8 mouse cellular contexts compared by ENCODE assay signal in genomic region chr17:6781273-6781672, GRCm38 (mm10). TPM values are rescaled to one million over a fixed set of nuclear protein-coding genes. Genes with fewer than 3 reads are reported as not detected.
A peak's percentile ranks its signal among the peaks of the same experiment; 100 is the strongest.
DNase-seq lines count a peak whose midpoint lies in the region; ATAC-seq and TF ChIP-seq lines count a peak whose summit lies in the region.

No protein-coding gene starts in this region.

- H3K4me3 ChIP-seq in left cerebral cortex, adult 2 months: peak overlapping the region; percentile 67
- H3K4me3 ChIP-seq in embryonic facial prominence, embryonic 11.5 days (ENCODE audit: low read depth, low read length): peak overlapping the region; percentile 82; the same call in 1 of the 2 replicates
- peak overlapping the region; percentile 89 for H3K4me3 ChIP-seq in intestine, embryonic 14.5 days (ENCODE audit: low read depth, low read length)
- H3K4me3 ChIP-seq in neural tube, embryonic 14.5 days (ENCODE audit: low read depth, low read length): peak overlapping the region; percentile 53

- no peaks in the 10 kb centered on the region for H3K36me3 ChIP-seq in embryonic facial prominence, embryonic 11.5 days (replicated peaks; ENCODE audit: control insufficient read depth, insufficient read depth, low read depth, low read length)
- H3K36me3 ChIP-seq in intestine, embryonic 14.5 days (ENCODE audit: control insufficient read depth, insufficient read depth, low read length): no peaks in the 10 kb centered on the region
- H3K36me3 ChIP-seq in neural tube, embryonic 14.5 days (ENCODE audit: control insufficient read depth, insufficient read depth, low read length): no peaks in the 10 kb centered on the region

- no peak overlapping the region for H3K9ac ChIP-seq in embryonic facial prominence, embryonic 11.5 days (replicated peaks; ENCODE audit: low read length)
- H3K9ac ChIP-seq in intestine, embryonic 14.5 days (ENCODE audit: low read length): peak overlapping the region; percentile 87
- H3K9ac ChIP-seq in neural tube, embryonic 14.5 days (replicated peaks; ENCODE audit: low read depth, low read length): no peak overlapping the region

- H3K27me3 ChIP-seq in embryonic facial prominence, embryonic 11.5 days (ENCODE audit: control insufficient read depth, insufficient read depth, low read length): peaks cover 8% of the 10 kb centered on the region
- peaks cover 7% of the 10 kb centered on the region; the same call in 1 of the 2 replicates for H3K27me3 ChIP-seq in intestine, embryonic 14.5 days (replicated peaks; ENCODE audit: control insufficient read depth, insufficient read depth, low read length)
- peaks cover 2% of the 10 kb centered on the region; the same call in 1 of the 2 replicates for H3K27me3 ChIP-seq in neural tube, embryonic 14.5 days (ENCODE audit: control insufficient read depth, insufficient read depth, low read length)

- no peaks in the 10 kb centered on the region for H3K4me1 ChIP-seq in embryonic facial prominence, embryonic 11.5 days (ENCODE audit: control insufficient read depth, insufficient read depth, low read length)
- H3K4me1 ChIP-seq in intestine, embryonic 14.5 days (replicated peaks; ENCODE audit: control insufficient read depth, insufficient read depth, low read length): peaks cover 23% of the 10 kb centered on the region
- H3K4me1 ChIP-seq in neural tube, embryonic 14.5 days (ENCODE audit: control insufficient read depth, insufficient read depth, low read length): peaks cover 14% of the 10 kb centered on the region; the same call in 1 of the 2 replicates

- no peak overlapping the region for H3K27ac ChIP-seq in left cerebral cortex, adult 2 months
- no peak overlapping the region for H3K27ac ChIP-seq in embryonic facial prominence, embryonic 11.5 days (replicated peaks; ENCODE audit: low read depth, low read length)
- no peak overlapping the region for H3K27ac ChIP-seq in intestine, embryonic 14.5 days (ENCODE audit: low read depth)
- H3K27ac ChIP-seq in neural tube, embryonic 14.5 days (ENCODE audit: low read depth, low read length): no peak overlapping the region

- ATAC-seq in embryonic facial prominence, embryonic 11.5 days (replicated peaks; ENCODE audit: insufficient number of reproducible peaks, low FRiP score, low TSS enrichment, low read depth): no peak
- ATAC-seq in intestine, embryonic 14.5 days (replicated peaks; ENCODE audit: low FRiP score, low TSS enrichment, low read depth): no peak
- no peak for ATAC-seq in neural tube, embryonic 14.5 days (ENCODE audit: low read depth)

- H3K9me3 ChIP-seq in embryonic facial prominence, embryonic 11.5 days (replicated peaks; ENCODE audit: control insufficient read depth, low read length): no peaks in the 10 kb centered on the region
- no peaks in the 10 kb centered on the region for H3K9me3 ChIP-seq in intestine, embryonic 14.5 days (ENCODE audit: control insufficient read depth, low read length)
- no peaks in the 10 kb centered on the region for H3K9me3 ChIP-seq in neural tube, embryonic 14.5 days (ENCODE audit: control insufficient read depth, low read length)

- H3K4me2 ChIP-seq in embryonic facial prominence, embryonic 11.5 days (ENCODE audit: low read depth, low read length): peak overlapping the region; percentile 13; the same call in 1 of the 2 replicates
- H3K4me2 ChIP-seq in intestine, embryonic 14.5 days (ENCODE audit: low read length): peak overlapping the region; percentile 82
- peak overlapping the region; percentile 89 for H3K4me2 ChIP-seq in neural tube, embryonic 14.5 days (ENCODE audit: low read depth, low read length)

- TF ChIP-seq CTCF in left cerebral cortex, adult 2 months (IDR thresholded peaks at IDR 0.05): no peak

- WGBS in embryonic facial prominence, embryonic 11.5 days: 51% methylated on average over 6 of the region's 6 CpGs
- WGBS in intestine, embryonic 14.5 days: 53% methylated on average over 6 of the region's 6 CpGs
- 40% methylated on average over 6 of the region's 6 CpGs for WGBS in neural tube, embryonic 14.5 days

- intact Hi-C loops in left cerebral cortex, adult 2 months (cut with DNase I): no loop called here
- intact Hi-C loops in left cerebral cortex, postnatal 36 days (cut with DNase I): loop anchor here (5.0 kb wide), 1 partner anchor 46 kb away; no protein-coding TSS in a partner anchor

- no peak for DNase-seq in left cerebral cortex, adult 2 months (ENCODE audit: extremely low spot score in 1 of 2, low spot score in 2 of 2)
- no peak for DNase-seq in left cerebral cortex, postnatal 36 days (ENCODE audit: low spot score in 2 of 2)
- no peak for DNase-seq in embryonic facial prominence, embryonic 11.5 days (ENCODE audit: low spot score)
- DNase-seq in intestine, embryonic 14.5 days (ENCODE audit: low spot score): no peak
- DNase-seq in gastrocnemius, adult 8-10 months (ENCODE audit: low spot score in 2 of 2): no peak
- DNase-seq in thymus, postnatal 0 days (ENCODE audit: low spot score): no peak
- DNase-seq in embryo, embryonic 10.5 days (ENCODE audit: low spot score): no peak

RNA-seq across cellular contexts. Expression of gene Ezr, which starts 1.3 kb away (rescaled TPM):
- 10 to 100 TPM; 50.3 to 51.5 TPM for total RNA-seq in left cerebral cortex, adult 2 months (2021)
- 10 to 100 TPM; 51.1 to 51.8 TPM for total RNA-seq in left cerebral cortex, postnatal 36 days (2021)
- polyA plus RNA-seq in embryonic facial prominence, embryonic 11.5 days (2014; fragmentation: Nextera tagmentation; extraction: Ambion mirVana): 45.4 and 46.9 TPM in 2 replicates
- polyA plus RNA-seq in intestine, embryonic 14.5 days (2014; fragmentation: Nextera tagmentation; extraction: Ambion mirVana): 159 and 176 TPM in 2 replicates
- polyA plus RNA-seq in neural tube, embryonic 14.5 days (2014; fragmentation: Nextera tagmentation; extraction: Ambion mirVana): 50.5 and 62.8 TPM in 2 replicates
- 1 to 10 TPM in 3 of 4 experiments, under 1 TPM in 1; 0.58 to 1.5 (median 1.3) TPM for total RNA-seq in gastrocnemius, adult 8-10 months (2022)
- 385 and 387 TPM in 2 replicates for polyA plus RNA-seq in thymus, postnatal 0 days (2015; fragmentation: Nextera tagmentation; extraction: Ambion mirVana)

Comparison
In these comparisons a context has a peak if more than half of its experiments do, and no peak if none do; other contexts are left out.
1. H3K4me2 ChIP-seq: peak in every context shown above with its lines; median percentile 89 in neural tube, embryonic 14.5 days; 82 in intestine, embryonic 14.5 days; 13 in embryonic facial prominence, embryonic 11.5 days.